Mouse (Mus musculus) thymus, adult 2 months (tissue): Measurements from ENCODE around the gene Fcgr1. TPM values are rescaled to one million over a fixed set of nuclear protein-coding genes. Genes with fewer than 3 reads are reported as not detected.
"Not testable (repeated sequence)": the region's sequence is repeated elsewhere in the genome, so short reads cannot be mapped to it uniquely, and the experiment has no call there.

Source experiments
- DNase-seq: peaks from one replicate; pipeline ENCODE4 v3.0.0; 2021
- H3K27ac ChIP-seq: fragments of 200-500 bp; 2 replicates; pipeline ENCODE4 v1.5.1; 2012; ENCODE audit warnings: low read length, control low read depth; ENCODE audit not compliant: control insufficient read depth, insufficient read depth
- H3K27me3 ChIP-seq: fragments of 200-500 bp; 2 replicates; pipeline ENCODE4 v1.6.1; 2012; ENCODE audit warnings: mild to moderate bottlenecking, low read length, moderate library complexity, mixed read lengths; ENCODE audit not compliant: control insufficient read depth, insufficient read depth
- H3K36me3 ChIP-seq: fragments of 200-500 bp; 2 replicates; pipeline ENCODE4 v1.6.1; 2012; ENCODE audit warnings: mild to moderate bottlenecking, low read length, moderate library complexity; ENCODE audit not compliant: control insufficient read depth, insufficient read depth
- H3K4me1 ChIP-seq: fragments of 200-500 bp; replicated peaks from 2 replicates; pipeline ENCODE4 v1.6.1; 2012; ENCODE audit warnings: low read length; ENCODE audit not compliant: control insufficient read depth, insufficient read depth
- H3K4me3 ChIP-seq: fragments of 200-500 bp; 2 replicates; pipeline ENCODE4 v1.5.1; 2012; ENCODE audit warnings: mild to moderate bottlenecking, low read length, control low read depth, moderate library complexity; ENCODE audit not compliant: control insufficient read depth, insufficient read depth
- CTCF ChIP-seq: fragments of 200-500 bp; IDR thresholded peaks from 2 replicates; pipeline ENCODE4 v1.5.1; 2012; ENCODE audit warnings: mild to moderate bottlenecking, control low read depth, low read length, moderate library complexity, borderline replicate concordance; ENCODE audit not compliant: control insufficient read depth, poor library complexity, insufficient read depth; ENCODE audit errors: extremely low read depth
- POLR2A ChIP-seq: fragments of 200-500 bp; IDR thresholded peaks from 2 replicates; pipeline ENCODE4 v1.6.1; 2012; ENCODE audit warnings: mild to moderate bottlenecking, low read length, control low read depth, moderate library complexity; ENCODE audit not compliant: control insufficient read depth, poor library complexity, insufficient read depth; ENCODE audit errors: extremely low read depth
- WGBS: fragments of 180-500 bp; shearing (Covaris S2); methylation state at CpG from one replicate; pipeline ENCODE4 v1.1.7; 2018; 5-methylcytosine and 5-hydroxymethylcytosine counted together
- polyA plus RNA-seq: library from polyadenylated mRNA; depleted of rRNA; stranded (reverse); fragments of >200 nt; gene quantifications from 2 replicates; pipeline ENCODE4 v1.2.3, GENCODE M21; 2012; rRNA removed

The Fcgr1 gene
- polyA plus RNA-seq = 3.8 and 6.8 TPM in 2 replicates

GRCm38 (mm10) chr3:96293787-96294186, at the start of gene Fcgr1:
Gene Fcgr1 (minus strand): TSS chr3:96293969.
- DNase-seq = no peak

GRCm38 (mm10) chr3:96342652-96343051, 48.9 kb upstream of the Fcgr1 start:
- WGBS = 55% methylated on average over 13 of the region's 13 CpGs
- H3K4me1 ChIP-seq, H3K27ac ChIP-seq, H3K27me3 ChIP-seq, DNase-seq, H3K36me3 ChIP-seq, H3K4me3 ChIP-seq: not testable (repeated sequence)

More at GRCm38 (mm10) chr3:96293787-96294186, at the start of gene Fcgr1:
- H3K4me3 ChIP-seq = no peak within 1 kb of the TSS
- H3K4me1 ChIP-seq = 0 out of 2 replicates have a peak, but pooled peaks cover 3% of the 10 kb centered on the region
- TF ChIP-seq POLR2A = no peak
- no peak for TF ChIP-seq CTCF
- 7% methylated on average over 4 of the region's 4 CpGs for WGBS
- H3K36me3 ChIP-seq = no peaks in the 10 kb centered on the region
- H3K27ac ChIP-seq = no peak within 1 kb of the TSS
- H3K27me3 ChIP-seq = no peaks in the 10 kb centered on the region; the same call in 1 of the 2 replicates

- not testable (repeated sequence) for DNase-seq, H3K27me3 ChIP-seq, H3K36me3 ChIP-seq, H3K4me3 ChIP-seq, H3K4me1 ChIP-seq, H3K27ac ChIP-seq
- 41% methylated on average over 3 of the region's 3 CpGs for WGBS
Measured at GRCm38 (mm10) chr3:96342100-96342499, 48.3 kb upstream of the Fcgr1 start.

- no peak for TF ChIP-seq CTCF
- no peak for TF ChIP-seq POLR2A
- no peaks in the 10 kb centered on the region for H3K36me3 ChIP-seq
- no peak for DNase-seq
- WGBS = 6% methylated on average over 24 of the region's 24 CpGs
- H3K4me3 ChIP-seq = no peak overlapping the region
- peaks cover 5% of the 10 kb centered on the region for H3K27me3 ChIP-seq
- H3K4me1 ChIP-seq = peaks cover 8% of the 10 kb centered on the region
- H3K27ac ChIP-seq = no peak overlapping the region
Measured at GRCm38 (mm10) chr3:96340611-96341312, 47.0 kb upstream of the Fcgr1 start.

- Histone ChIP-seq H3K27ac (no peak overlapping the region), H3K4me3 (no peak overlapping the region), H3K27me3 (peaks cover 11% of the 10 kb centered on the region), H3K4me1 (peaks cover 8% of the 10 kb centered on the region), H3K36me3 (no peaks in the 10 kb centered on the region)
- DNase-seq = no peak
- WGBS = 46% methylated on average over 16 of the region's 16 CpGs
- TF ChIP-seq POLR2A (no peak), CTCF (no peak)
Measured at GRCm38 (mm10) chr3:96338849-96339480, 45.2 kb upstream of the Fcgr1 start.

- no peak for DNase-seq
- Histone ChIP-seq H3K4me3 (no peak overlapping the region), H3K27ac (no peak overlapping the region), H3K4me1 (peaks cover 11% of the 10 kb centered on the region), H3K27me3 (peaks cover 15% of the 10 kb centered on the region), H3K36me3 (no peaks in the 10 kb centered on the region)
- TF ChIP-seq CTCF (no peak), POLR2A (no peak)
- WGBS = 57% methylated on average over 8 of the region's 8 CpGs
Measured at GRCm38 (mm10) chr3:96338043-96338442, 44.3 kb upstream of the Fcgr1 start.

- H3K4me1 ChIP-seq = peaks cover 13% of the 10 kb centered on the region
- H3K27ac ChIP-seq = no peak overlapping the region
- no peak for DNase-seq
- no peak overlapping the region for H3K4me3 ChIP-seq
- peaks cover 21% of the 10 kb centered on the region for H3K27me3 ChIP-seq
- H3K36me3 ChIP-seq = no peaks in the 10 kb centered on the region
- 90% methylated on average over 6 of the region's 6 CpGs for WGBS
- TF ChIP-seq POLR2A (no peak), CTCF (no peak)
Measured at GRCm38 (mm10) chr3:96337269-96337668, 43.5 kb upstream of the Fcgr1 start.
